Mouse (Mus musculus): ENCODE data around the gene Apbb2.

DNA sequence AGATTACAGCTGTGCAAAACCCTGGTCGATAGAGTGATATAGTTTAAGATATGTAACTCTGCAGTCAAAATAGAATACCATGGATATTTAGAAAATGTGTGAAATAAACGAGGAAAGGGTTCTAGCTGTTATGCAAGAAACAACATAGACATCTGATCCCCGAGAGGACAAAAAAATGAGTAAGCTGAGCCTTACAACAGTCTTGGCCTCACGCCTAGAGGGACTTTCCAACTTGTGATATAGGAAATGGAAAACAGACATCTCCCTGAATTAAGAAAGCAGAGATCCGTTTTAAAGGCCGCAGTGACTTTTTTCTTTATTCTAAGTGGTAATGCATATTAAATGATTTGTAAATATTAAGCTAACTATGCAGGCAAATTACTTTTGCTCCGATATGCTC, 349.0 kb downstream of the Apbb2 start:
- no peak for TF ChIP-seq POLR2A (IDR thresholded peaks at IDR 0.05; ENCODE audit: insufficient read length, low read depth)
- no peak for TF ChIP-seq CEBPB (IDR thresholded peaks at IDR 0.05; ENCODE audit: insufficient read depth, poor library complexity, severe bottlenecking)
